Mouse (Mus musculus) cerebellum, postnatal 25 days (tissue): ENCODE measurements around the gene Vax1.

Experiments
- DNase-seq, 2 experiments: peaks; one replicate each; pipeline ENCODE4 v3.0.0; 2021; ENCODE audit warnings: mixed read lengths in 2 of 2

Vax1 gene

DNA sequence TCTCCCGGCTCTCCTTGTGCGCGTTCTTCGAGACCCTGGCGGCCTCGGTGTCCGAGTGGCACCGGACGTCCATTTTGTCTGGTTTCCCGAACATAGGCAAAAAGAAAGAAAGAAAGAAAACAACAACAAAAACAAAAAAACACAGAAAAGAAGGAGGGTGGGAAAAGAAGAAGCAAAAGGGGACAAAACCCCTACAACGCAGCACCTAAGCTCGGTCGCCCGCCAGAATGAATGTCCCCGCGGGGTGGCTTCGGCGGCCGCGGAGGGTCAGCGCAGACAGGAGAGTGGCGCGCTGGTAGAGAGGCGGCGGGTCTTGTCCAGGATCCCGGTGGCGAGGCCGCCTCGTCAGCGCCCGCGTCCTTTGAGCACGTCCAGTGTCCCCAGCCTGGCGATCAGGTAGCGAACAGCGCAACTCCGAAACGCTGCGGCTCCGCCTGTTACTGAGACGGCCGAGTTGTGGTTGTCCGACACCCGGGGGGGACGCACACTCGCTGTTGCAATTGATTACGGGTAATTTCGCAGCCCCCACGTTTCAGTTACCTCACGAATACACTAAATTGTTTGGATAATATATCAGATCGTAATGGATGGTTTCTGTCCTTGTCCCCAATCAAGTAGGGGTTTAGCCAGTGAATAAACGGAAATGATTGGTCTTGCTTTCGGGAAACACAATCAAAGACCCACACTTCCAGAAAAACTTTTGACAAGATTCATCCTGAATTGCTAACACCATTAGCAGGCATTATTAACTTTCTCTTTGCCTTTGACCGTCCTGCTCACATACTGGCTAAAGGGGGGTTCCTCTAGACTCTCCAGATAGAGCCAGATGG, at the start of gene Vax1:
Vax1 (minus strand) TSS at position 121 of the 830 bp plus-strand sequence.
- DNase-seq: peak; percentile 11 to 13

DNA sequence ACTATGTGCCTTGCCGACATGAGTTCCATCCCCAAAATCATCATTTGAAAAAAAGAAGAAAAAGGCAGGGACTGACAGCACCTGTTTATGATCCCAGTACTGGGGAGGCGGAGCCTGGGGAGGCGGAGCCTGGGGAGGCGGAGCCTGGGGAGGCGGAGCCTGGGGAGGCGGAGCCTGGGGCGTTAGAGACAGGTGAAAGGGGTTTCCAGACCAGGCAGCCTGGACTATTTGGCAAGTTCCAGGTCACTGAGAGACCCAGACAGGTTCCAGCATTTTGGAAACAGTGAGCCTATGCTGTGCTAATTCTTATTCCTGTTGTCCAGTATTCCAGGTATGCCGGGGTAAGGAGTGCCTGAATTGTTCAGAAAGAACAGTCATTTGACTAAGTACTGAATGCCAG, 49.1 kb upstream of the Vax1 start, which contains the start of gene Kcnk18:
Kcnk18 (plus strand) TSS at position 224 of the 400 bp plus-strand sequence.
- no peak for DNase-seq

DNA sequence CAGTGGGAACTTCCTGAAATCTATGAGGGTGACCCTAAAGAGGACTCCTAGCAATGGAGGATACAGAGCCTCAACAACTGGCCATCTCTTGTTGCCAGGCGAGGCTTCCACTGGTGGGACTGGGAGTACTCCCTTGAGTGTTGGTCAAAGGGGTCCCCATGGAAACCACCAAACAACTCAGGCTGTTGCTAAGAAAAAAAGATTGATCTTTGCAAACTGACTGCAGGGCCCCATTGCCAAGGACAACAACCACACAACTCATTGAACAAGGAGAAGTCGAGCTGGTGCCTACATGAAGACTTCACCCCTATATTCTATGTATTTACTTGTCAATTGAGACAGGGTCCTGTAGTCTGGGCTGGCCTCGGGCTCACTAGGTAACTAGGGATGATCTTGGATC, 47.0 kb upstream of the Vax1 start:
- no peak for DNase-seq

DNA sequence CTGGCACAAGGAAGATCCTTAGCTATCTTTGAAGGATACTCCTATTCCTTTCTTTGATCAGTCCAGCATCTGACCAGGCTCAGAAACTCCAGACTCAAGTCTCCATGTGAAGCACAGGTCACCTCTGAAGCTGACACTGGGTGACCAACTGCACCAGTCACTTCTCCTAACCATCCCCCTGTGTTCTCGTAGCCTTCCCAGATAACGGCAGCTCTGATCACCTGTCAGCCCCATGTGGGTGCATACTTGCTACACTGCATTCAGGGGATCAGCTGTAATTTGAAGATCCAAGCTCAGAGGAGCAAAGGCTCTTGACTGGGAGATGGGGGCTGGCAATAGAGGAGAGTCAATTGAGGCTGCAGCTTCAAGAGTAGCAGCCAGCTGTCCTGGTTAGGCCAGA, 39.1 kb upstream of the Vax1 start:
- no peak for DNase-seq

DNA sequence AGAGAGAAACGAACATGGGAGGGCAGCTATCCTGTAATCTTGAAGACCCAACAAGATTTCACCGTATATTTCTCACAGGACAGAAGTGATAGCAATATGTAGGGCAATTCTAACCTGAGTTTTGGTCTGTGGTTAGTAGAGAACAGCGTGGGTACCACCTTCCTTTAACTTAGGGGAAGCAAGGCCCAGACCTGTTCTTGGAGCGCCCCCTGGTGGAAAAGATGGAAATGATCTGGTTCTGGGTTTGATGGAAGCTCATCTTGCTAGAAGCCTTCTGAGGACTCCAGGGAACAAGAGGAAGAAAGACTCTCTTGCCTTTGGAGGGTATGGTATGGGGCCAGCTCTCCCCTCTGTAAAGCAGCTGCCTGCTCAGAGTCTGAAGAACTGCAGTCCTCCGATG, 38.6 kb upstream of the Vax1 start:
- peak; percentile 60 to 81 for DNase-seq

DNA sequence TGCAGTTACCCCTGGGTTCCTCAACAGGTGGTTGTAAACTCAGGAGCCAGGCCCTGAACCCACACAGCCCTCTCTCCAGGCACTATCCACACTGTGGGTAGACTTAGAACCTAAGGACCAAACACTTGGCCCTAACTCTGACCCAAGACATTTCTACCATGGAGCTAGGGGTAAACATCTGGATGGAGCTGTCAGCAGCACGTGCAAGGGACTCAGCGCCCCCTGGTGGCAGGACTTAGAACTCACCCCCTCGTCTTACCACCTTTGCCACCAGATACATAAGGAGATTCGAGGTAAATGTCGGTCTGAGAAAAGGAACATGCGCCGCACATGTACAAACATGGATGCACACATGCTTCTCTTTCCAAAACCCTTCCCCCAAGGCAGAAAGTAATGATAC, 28.3 kb upstream of the Vax1 start:
- peak in 1 of 2 experiments; percentile 44 for DNase-seq

DNA sequence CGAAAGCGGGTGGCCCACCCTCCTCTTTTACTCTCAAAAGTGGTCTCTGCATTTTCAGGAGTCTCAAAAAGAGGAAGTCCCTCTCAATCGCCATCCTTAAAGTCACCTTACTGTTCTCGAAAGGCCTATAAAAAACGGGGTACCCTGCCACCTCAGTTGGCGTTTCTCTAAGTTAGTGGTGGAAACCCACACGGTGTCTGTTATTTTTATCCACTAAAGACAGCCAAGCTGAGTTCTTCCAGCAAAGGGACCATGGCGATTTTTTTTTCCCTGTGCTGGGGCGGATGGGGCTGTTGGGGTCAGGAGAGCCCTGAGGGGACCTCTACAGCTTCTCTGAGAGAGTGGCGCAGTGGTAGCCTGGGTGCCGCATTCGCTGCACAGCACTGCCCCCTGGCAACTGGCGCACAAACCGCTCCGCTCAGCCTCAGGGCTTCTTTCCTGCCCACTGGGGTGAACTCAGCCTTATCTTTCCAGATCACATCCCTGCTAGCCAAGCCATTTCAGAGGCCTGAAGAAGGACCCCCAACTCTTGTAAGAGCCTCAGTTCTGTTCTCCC, 26.3 kb upstream of the Vax1 start:
- DNase-seq: peak; percentile 44 to 52

DNA sequence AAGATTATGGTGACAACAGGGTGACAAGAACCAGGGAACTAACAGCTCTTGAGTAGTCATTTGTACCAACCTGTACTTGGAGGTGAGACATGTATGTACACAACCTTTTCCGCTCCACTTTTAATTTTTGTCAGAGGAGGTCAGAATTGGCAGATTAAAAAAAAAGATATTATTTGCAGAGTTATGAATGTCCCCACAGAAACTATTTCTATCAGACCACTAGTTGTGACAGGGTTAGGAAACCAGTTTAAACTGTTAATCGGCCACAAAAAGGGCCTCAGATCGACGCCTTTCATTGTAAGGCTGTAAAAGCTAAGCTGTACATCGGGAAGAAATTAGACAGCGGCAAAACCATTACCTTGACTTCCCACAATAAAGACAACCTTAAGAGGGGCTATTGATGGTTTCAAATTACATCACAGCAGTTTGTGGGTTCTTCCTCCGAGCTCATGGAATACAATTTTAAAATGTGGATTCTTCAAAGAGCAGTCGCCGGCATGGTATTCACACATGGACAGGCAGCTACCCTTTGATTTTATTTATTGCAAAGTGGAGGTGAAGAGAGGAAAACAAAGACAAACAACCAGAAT, 25.4 kb upstream of the Vax1 start:
- DNase-seq: no peak

DNA sequence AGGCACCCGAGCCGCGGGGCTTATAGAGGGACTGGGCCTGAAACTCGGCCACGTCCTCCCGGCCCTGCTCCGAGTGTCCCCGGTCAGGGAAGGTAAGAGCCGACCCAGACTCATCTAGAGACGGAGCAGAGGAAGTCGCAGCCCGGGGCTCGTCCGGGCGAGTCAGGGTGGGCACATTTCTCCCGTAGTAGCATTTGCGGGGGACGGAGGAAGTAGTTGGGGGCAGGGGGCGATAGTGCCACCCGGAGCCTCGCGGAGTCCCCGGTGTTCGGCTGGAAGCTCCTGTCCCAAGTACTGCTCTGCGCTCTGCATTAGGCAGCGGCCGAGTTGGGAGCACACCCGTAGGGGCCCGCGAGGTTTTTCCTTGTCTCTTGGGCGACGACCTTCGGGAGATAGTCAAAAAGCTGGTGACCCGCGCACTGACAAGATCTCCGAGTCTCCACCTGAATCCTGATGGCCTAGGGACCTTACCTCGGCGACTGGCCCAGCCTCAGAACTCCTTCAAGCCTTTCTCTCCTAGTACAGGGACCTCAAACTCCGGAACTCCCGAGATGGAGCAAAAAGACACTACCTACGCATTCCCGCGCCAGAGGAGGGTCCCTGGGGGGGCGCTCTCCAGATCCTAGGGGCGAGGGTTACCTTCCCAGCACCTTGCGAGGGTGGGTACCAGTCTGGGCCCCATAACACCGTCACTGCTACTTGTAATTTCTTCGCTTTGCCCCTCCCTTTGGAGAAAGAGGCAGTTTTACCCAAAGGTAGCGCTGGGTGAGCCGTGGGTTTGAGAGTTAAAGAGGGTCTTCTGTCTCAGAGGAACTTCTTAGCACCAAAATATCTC, 24.3 kb upstream of the Vax1 start:
- no peak for DNase-seq

DNA sequence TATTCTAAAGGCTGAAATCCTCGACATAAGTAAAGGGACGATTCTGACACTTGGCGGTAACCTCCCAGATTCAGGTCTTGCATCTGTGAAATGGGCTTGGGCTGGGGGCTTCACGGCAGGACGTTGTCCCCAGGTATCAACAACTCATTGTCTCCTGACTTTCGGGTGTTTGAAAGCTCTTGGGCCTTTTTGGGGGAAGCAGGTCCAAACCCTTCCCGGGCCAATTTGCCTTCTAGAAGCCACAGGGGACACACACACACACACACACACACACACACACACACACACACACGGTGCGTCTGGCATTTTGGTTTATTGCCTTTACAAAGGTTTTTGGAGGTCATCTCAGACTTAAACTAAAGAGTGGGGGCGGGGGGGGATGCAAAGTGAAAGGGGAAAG, 23.6 kb upstream of the Vax1 start:
- DNase-seq: no peak

DNA sequence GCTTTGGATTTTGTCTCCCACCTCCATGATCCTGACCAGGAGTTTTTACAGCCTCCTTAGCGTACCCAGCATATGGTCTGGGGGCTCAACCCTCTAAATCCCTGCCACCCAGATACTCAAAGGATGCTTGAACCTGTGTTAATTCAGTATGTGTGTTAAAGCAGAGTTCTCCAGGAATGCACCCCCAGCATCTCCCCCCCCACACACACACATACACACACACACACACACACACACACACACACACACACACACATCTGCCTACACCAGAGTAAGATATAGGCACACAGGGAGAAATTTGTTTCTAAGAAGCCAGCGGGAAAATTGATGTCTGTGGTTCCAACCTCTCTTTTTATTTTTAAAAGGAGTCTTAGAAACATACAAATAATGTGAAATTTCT, 22.6 kb upstream of the Vax1 start:
- DNase-seq: no peak

DNA sequence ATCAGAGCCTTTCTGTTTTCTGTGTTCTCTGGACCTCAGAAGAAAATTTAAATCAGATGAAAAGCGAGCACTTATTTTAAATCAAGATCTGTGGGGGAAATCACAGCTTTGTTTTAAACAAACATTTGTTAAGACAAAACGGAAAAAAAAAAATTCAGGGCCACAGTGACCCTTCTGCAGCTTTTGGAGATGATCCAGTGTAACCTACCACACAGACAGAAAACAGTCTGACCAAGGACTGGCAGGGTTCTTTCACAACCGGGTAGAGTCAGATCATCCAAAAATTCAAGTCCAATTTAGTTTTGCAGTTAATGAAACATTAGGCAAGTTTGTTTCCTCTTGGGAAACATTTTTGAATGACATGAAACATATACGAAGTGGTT, 21.3 kb upstream of the Vax1 start:
- no peak for DNase-seq

DNA sequence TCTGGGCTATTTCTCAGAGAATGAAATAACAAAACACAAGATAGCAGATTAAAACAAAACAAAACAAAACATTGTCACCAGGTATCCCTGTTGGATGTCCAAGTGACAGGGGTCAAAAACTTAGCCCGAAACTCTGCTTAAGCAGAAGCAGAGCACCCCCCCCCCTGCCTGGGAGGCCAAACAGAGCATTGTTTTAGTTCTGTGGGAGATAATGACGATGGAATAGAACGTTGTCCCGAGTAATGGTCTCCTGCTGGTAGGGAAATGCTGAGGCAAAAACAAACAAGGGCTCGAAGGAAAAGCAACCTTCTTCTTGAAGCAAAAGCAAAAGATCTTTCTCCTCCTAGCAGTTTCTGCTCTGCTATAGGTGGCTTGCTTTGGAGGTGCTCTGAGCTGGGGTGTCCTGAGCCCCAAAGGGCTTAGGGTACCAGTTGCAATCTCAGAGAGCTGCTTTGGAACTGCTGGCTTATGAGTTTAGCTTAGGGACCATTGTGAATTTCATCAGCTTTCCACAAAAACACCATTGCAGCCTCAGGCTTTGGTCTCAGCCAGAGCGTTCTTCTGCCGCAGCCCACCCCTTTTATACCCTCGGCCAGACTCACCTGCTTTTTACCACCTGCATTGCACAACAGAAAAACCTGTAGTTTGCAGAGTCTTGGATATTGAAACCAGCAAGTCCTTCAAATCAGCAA, 20.7 kb upstream of the Vax1 start:
- no peak for DNase-seq

DNA sequence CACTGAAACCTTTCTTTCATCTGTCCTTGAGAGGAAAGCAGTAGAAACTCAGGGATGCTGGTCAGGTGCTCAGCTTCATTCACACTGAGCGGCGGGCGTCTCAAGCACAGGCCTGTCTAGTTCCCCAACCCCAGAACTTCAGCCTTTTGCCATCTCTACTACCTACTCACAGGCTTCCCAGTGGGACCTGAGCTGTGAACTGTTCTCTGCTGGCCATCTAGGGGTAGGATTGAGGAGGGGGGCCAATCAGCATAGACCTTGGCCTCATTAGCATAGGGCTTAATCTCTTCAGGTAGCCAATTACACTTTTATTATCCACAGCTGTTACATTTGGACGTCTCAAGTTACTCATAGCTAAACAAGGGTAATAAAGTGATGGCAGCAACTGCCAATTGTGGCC, 19.1 kb upstream of the Vax1 start:
- DNase-seq: no peak

DNA sequence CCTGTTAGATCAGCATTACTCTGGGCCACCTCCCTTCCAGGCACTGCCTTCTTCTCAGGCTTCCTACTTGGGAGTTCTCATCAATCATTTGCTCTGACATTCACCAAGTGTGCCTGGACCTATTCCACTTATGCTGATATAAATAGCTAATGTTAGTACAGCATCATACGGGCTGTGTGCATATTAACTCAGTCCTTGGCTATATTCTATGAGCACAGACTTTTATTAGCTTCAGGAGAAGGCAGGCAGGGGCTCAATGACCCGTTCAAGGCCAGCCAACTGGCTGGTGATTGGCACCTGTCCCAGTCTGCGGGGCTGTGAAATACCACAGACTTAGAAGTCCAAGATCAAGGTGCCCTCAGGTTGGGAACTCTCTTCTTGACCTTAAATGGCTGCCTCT, 14.1 kb upstream of the Vax1 start:
- DNase-seq: no peak

DNA sequence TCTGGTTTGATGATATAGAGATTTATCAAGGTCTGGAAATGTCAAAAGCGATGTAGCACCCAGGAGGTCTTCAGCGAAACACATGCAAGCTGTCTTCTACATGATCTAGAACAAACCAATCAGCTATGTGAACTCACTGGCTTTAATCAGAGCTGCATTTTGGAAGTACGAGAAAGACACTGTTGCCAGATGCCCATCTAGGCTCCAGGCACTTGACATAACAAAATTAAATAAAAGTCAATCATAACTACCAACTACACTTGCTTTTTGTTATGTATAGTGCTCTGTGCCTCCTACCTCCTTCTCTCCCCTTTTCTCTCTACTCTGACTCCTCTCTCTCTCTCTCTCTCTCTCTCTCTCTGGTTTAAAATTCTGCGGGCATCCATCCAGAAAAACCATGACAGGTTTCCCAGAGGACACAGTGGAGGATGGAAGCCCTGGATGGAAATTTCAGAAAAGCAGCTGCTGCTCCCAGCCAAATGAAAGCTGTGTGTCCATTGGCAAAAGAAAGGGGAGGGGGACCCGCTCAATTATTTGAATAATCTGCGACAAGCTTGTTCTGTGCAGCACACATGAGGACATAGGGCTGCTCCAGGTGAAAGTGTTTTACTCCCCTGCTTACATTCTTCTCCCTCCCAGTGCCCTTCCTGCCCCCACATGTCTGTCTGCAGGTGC, 3.6 kb upstream of the Vax1 start:
- no peak for DNase-seq

DNA sequence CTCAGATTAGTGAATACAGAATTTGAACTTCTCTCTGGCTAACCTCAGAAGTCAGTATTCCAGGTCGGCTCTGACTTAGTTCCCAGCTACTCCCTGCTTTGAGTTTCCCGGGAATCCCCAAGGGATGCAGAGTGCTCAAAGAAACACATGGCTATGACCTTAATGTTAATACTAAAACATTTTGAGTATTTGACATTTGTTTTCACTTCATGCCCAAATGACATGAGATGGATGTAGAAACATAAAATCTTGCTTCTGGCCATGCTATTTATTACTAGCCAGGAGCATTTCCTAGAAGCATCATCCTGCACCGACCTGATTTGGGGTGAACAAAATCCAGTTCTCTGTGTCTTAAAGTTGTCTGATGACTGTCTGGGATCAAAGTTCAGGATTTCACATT, 2.9 kb upstream of the Vax1 start:
- DNase-seq: no peak

DNA sequence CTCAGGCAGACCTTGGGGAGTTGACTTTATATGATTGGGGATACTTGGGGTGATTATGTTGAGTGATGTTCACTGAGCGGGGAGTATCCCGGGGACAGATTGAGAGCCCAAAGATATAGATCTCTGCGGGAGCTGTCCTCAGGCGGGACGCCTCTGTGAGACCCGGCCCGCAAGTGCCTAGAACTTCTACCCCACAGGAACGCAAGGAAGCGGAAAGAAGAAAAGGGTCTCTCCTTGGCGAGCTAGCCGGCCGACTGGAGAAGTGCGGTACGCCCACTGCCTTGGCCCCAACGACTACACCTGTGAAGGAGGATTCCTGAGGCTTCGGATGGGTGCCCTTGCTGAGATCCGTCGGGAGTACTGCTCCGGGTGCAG, 2.0 kb upstream of the Vax1 start:
- no peak for DNase-seq

DNA sequence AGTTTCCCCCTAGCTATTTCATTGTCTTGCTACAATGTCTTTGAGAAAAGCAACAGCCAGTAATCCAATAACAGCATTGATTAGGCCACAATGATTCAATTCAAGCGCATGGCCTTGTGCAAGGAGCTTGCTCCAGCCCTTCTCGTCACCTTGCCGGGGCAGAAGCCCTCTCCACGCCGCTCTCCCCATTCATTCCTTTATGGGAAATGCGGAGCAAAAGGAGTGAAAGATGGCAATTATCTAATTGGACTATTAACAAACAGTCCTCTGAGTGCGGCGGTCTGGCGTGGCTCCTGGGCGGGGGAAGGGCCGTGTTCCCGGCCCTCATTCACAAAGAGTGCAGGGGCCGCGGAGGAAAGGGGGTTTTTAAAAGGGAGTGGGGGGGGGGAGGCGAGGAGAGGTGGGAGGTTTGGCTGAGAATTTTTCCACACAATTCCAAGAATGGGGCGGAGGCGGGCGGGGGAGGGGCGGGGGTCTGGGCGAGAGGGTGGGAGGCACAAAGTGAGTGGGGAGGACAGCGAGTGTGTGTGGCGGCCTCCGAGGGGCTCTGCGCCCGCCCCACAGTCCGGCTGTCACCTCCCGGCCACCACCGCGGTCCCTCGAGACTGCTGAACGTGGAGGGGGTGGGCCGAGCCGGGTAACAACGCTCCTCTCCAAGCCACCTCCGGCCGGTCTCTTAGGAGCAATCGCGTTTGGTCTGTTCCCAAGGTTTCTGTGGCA, 1.5 kb upstream of the Vax1 start:
- DNase-seq: no peak

DNA sequence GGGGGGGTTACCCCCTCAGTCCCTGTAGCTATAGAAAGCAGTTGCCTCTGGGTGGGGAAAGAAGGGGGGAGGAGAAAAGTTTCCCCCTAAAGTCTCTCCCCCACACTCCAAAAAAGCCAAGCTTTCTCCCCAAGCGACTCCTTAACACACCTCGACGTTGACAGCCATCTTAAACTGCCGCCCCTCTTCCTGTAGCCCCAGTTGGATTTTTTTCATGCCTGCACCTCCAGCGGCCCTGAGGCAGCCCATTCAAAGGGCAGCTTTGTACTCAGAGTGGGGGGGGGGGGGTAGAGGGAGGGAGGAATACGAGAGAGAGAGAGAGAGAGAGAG, 875 bp upstream of the Vax1 start:
- DNase-seq: no peak

DNA sequence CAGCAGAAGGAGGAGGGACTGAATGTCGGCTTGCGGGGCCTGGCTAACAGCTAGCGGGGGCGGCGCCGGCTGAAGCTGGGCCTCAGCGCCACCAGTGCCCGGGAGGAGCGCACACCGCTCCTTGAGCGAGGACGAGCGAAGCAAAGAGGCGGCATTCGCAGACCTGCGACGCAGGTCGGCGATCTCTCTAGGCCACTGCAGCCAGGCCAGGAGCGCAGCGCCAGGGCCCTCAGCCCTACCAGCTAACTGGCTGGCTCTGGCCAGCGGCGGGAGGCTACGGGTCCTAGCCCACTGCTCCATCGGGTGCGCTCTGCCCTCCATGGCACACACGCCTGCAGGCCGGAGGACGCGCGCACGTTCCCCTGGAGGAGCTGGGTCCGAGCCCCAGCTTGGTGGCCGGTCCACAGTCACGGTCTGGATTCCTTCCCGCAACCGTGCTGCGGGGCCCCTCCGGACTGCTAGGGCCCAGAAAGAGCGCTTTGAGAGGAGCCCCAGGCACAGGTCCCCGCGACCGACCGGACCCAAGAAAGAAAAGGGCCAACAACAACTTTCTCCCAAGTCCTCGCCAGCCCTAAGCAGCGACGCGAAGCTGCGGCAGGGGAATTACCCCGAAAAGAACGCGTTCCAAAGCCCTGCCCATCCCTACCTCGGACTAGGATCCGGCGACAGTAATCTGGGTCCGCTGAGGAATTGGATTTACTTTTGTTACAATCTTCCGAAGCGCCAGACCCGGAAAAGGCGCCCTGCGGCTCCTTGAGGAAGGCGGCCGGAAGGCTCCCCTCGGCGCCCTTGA, 517 bp downstream of the Vax1 start:
- DNase-seq: peak in 1 of 2 experiments; percentile 9
